Mouse (Mus musculus) embryonic facial prominence, embryonic 13.5 days (tissue): ENCODE measurements around the gene Crtac1. TPM values are rescaled to one million over a fixed set of nuclear protein-coding genes. Genes with fewer than 3 reads are reported as not detected.

Source experiments
- ATAC-seq: fragments of 200-750 bp; cut with Nextera tagmentation; 2 replicates; pipeline ENCODE4 v1.8.0; 2017; ENCODE audit warnings: low read depth; ENCODE audit not compliant: insufficient number of reproducible peaks, insufficient read depth, low FRiP score, low TSS enrichment
- H3K27ac ChIP-seq: fragments of 300-500 bp; sonication (generic); 2 replicates; pipeline ENCODE4 v1.5.1; 2015; ENCODE audit warnings: moderate library complexity, mild to moderate bottlenecking, inconsistent platforms
- H3K27me3 ChIP-seq: fragments of 300-500 bp; sonication (generic); 2 replicates; pipeline ENCODE4 v1.6.1; 2015; ENCODE audit warnings: mild to moderate bottlenecking, inconsistent platforms
- H3K36me3 ChIP-seq: fragments of 300-500 bp; sonication (generic); 2 replicates; pipeline ENCODE4 v1.6.1; 2015; ENCODE audit warnings: mild to moderate bottlenecking, inconsistent platforms
- H3K4me1 ChIP-seq: fragments of 300-500 bp; sonication (generic); 2 replicates; pipeline ENCODE4 v1.6.1; 2015; ENCODE audit warnings: inconsistent platforms
- H3K4me2 ChIP-seq: fragments of 300-500 bp; sonication (generic); 2 replicates; pipeline ENCODE4 v1.6.1; 2015; ENCODE audit warnings: moderate library complexity, mild to moderate bottlenecking, inconsistent platforms
- H3K4me3 ChIP-seq: fragments of 300-500 bp; sonication (generic); 2 replicates; pipeline ENCODE4 v1.5.1; 2015; ENCODE audit warnings: mild to moderate bottlenecking, inconsistent platforms
- H3K9ac ChIP-seq: fragments of 300-500 bp; sonication (generic); 2 replicates; pipeline ENCODE4 v1.6.1; 2015; ENCODE audit warnings: mild to moderate bottlenecking, inconsistent platforms
- H3K9me3 ChIP-seq: fragments of 300-500 bp; sonication (generic); 2 replicates; pipeline ENCODE4 v1.6.1; 2016; ENCODE audit warnings: inconsistent platforms
- WGBS: fragments of 180-500 bp; shearing (Covaris S2); methylation state at CpG from one replicate; pipeline ENCODE4 v1.1.7; 2015; ENCODE audit warnings: mixed read lengths; 5-methylcytosine and 5-hydroxymethylcytosine counted together
- polyA plus RNA-seq: library from polyadenylated mRNA; unstranded; fragments of >200 nt; fragmentation: Nextera tagmentation; extraction: Ambion mirVana; gene quantifications from 2 replicates; pipeline ENCODE4 v1.2.1, GENCODE M21; 2015

Crtac1 gene
- polyA plus RNA-seq, 1 experiment from 2014 or later: 9.9 TPM

DNA sequence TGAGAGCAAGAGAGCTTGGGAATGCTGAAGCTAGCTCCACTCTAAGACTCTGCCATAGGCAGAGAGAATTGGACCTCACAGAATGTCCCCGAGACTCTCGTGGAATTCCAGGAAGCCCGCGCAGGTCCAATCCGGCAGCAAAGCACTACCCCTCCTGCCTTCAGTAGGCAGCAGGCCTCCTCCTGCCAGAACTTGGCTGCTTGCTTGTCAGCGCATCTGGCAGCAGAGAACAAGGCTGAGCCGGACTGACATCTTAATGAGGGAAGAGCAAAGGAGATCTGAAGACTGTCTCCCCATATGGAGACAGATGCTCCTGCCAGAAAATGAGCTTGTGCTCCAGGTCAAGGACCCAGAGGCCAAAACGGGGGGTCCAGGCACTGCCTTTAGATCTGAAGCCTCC is 16.5 kb downstream of the Crtac1 start:
- no peaks in the 10 kb centered on the region for H3K4me1 ChIP-seq
- 75% methylated on average over 8 of the region's 8 CpGs for WGBS
- no peak overlapping the region for H3K27ac ChIP-seq
- H3K4me3 ChIP-seq: no peak overlapping the region
- H3K36me3 ChIP-seq: no peaks in the 10 kb centered on the region
- no peak overlapping the region for H3K9ac ChIP-seq
- no peak for ATAC-seq
- H3K4me2 ChIP-seq: no peak overlapping the region
- H3K27me3 ChIP-seq: peaks cover 14% of the 10 kb centered on the region
- no peaks in the 10 kb centered on the region for H3K9me3 ChIP-seq

DNA sequence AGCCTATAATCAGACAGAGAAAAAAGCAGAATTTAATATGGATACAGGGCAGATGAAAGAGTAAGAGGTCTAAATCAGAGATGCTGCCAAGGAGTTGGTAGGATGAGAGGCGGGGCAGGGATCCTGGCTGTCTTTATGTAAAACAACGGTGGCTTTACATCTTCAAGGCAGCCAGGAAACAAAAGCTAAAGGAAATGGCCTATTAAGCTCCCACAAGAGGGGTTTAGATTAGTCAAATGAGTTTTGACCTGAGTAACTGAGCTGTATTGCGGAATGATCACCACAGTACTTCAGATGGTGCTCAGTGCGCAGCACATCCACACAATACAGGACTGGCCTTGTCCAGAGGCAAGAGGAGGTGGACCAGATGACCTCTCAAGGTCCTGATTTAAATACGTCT is 21.7 kb downstream of the Crtac1 start:
- H3K9ac ChIP-seq: no peak overlapping the region
- H3K36me3 ChIP-seq: no peaks in the 10 kb centered on the region
- ATAC-seq: no peak
- 29% methylated on average over 5 of the region's 5 CpGs for WGBS
- H3K27ac ChIP-seq: no peak overlapping the region
- H3K9me3 ChIP-seq: no peaks in the 10 kb centered on the region
- no peak overlapping the region for H3K4me3 ChIP-seq
- peaks cover 7% of the 10 kb centered on the region for H3K4me1 ChIP-seq
- peaks cover 37% of the 10 kb centered on the region for H3K27me3 ChIP-seq
- H3K4me2 ChIP-seq: no peak overlapping the region

DNA sequence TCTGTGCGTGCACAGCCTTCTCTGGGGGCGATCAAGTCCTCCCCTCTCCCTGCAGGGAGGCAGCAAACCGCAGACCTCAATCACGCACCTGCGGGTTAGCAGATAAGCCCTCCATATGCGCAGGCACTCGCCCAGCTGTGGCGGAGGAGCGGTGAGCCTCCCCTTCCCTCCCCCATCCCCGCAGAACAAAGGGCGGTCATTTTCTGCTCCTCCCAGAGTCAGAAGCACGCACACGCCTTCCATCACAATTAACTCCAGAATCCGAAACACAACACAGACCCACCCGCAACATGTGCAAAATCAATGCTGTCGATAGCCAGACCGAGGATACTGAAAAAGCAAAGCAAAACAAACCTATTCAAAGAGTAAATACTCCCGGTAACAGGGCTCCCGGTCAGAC is 22.4 kb downstream of the Crtac1 start:
- 3% methylated on average over 19 of the region's 19 CpGs for WGBS
- Histone ChIP-seq H3K9me3 (no peaks in the 10 kb centered on the region), H3K9ac (no peak overlapping the region), H3K36me3 (no peaks in the 10 kb centered on the region), H3K4me2 (peak overlapping the region; percentile 44), H3K4me1 (peaks cover 7% of the 10 kb centered on the region), H3K27me3 (peaks cover 37% of the 10 kb centered on the region), H3K4me3 (no peak overlapping the region), H3K27ac (no peak overlapping the region)
- no peak for ATAC-seq

DNA sequence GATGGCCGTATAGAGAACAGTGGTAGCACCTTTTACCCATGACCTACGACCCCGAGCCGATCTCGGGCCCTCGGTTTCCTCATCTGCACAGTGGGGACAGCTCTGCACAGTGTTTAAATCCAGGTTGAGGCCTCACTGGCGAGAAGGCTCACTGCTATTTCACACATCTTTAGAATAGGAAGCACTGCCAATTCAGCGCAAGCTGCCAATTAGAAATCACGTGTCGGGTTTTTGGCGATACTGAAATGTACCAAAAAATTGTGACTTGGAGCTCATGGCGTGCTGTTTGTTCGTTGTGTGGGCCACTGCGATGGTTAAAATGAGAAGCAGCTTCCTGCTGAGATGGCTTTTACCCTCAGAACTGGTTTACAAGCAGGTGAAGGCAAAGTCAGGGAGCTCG is 27.2 kb downstream of the Crtac1 start:
- Histone ChIP-seq H3K4me2 (no peak overlapping the region), H3K27me3 (peaks cover 16% of the 10 kb centered on the region), H3K9ac (no peak overlapping the region), H3K4me1 (peaks cover 6% of the 10 kb centered on the region), H3K4me3 (no peak overlapping the region), H3K36me3 (no peaks in the 10 kb centered on the region), H3K27ac (no peak overlapping the region), H3K9me3 (no peaks in the 10 kb centered on the region)
- no peak for ATAC-seq
- 86% methylated on average over 15 of the region's 15 CpGs for WGBS

DNA sequence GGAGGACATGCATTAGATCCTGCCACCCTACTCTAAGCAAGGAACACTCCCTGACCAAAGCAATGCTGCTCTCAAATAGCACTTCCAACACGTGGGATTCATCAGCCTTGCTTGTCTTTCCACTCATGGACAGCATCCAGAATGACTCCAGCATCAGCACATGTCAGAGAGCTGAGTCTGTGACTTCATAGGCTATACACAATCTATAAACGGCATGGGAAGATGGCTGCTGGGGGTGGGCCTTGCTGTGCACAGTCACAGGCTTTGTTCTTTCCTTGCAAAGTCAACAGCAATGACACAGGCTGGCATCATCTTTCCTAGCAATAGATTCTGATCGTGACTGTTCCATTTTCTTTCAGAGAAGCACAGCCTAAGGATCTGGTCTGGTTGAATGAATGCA is 31.6 kb downstream of the Crtac1 start:
- Histone ChIP-seq H3K4me2 (no peak overlapping the region), H3K9ac (no peak overlapping the region), H3K27me3 (no peaks in the 10 kb centered on the region), H3K4me3 (no peak overlapping the region), H3K9me3 (no peaks in the 10 kb centered on the region), H3K4me1 (no peaks in the 10 kb centered on the region), H3K27ac (no peak overlapping the region), H3K36me3 (no peaks in the 10 kb centered on the region)
- ATAC-seq: no peak
- 57% methylated on average over 3 of the region's 3 CpGs for WGBS

DNA sequence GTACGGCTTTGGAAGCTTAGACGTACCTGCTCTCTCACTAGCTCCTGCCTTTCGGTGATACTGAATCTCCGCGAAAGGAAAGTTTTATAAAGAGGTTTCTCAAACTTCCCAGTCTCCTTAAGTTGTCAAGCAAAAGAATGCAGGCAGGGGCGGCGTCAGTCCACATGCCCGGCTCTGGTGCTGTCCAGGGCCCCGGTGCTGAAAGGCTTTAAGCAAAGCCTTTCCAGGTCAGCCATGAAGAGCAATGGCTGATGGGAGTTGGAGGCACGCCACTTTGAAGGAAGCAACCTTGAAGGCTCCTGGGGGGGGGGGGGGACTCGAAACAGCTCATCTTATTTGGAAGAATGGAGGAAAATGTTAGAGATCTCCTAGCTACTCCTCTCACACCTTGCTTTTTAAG is 34.3 kb downstream of the Crtac1 start:
- H3K4me2 ChIP-seq: no peak overlapping the region
- no peaks in the 10 kb centered on the region for H3K4me1 ChIP-seq
- no peak overlapping the region for H3K27ac ChIP-seq
- WGBS: 18% methylated on average over 11 of the region's 11 CpGs
- no peak overlapping the region for H3K9ac ChIP-seq
- no peaks in the 10 kb centered on the region for H3K36me3 ChIP-seq
- no peaks in the 10 kb centered on the region for H3K27me3 ChIP-seq
- no peaks in the 10 kb centered on the region for H3K9me3 ChIP-seq
- no peak overlapping the region for H3K4me3 ChIP-seq
- no peak for ATAC-seq

DNA sequence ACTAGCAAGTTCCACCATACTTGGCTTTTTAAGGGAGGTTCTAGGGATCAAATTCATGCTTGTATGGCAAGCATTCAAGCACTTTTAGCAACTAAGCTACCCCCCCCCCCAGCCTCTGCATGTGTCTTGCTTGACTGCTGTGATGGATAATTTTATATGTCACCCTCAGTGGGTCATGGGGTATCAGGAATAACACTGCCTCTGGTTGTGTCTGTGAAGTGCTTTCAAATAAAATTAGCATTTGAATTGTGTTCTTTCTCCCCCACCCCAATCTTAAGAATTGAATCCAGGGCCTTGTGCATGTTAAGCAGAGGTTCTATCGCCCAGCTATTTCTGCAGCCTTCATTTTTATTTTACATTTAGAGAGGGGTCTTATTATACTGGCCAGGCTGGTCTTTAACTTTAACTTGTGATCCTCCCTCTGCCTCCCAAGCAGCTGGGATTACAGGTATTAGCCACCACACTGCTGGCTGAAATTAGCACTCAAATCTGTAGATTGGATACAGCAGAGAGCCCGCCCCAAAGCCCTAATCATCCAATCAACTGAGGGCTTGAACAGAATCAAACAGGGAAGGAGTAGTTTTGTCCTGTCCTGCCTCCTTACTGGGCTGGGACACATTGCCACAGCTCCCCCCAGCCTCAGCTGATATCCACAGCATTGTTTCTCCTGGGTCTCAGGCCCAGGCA is 36.6 kb downstream of the Crtac1 start:
- Histone ChIP-seq H3K27ac (no peak overlapping the region), H3K9me3 (no peaks in the 10 kb centered on the region)
- WGBS: 60% methylated on average over 2 of the region's 2 CpGs

DNA sequence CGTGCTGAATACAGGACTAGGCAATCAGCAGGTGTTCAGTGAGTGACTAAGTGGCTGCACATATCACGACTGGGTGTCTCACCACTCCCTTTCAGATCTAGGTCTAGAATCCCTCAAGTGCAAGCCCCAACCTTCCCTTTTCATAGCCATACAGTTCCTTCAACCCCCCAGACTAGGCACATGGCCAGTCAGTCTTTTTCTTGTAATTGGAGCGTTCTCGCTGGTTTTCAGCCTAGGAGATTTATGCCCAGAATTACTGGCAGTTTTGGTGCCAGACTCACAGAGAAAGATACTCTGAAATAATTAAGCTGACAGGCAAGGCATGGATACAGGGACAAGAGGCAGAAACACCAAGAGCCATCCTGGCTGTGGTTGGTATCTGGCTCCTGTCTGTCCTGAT is 37.7 kb downstream of the Crtac1 start:
- H3K9me3 ChIP-seq: no peaks in the 10 kb centered on the region
- no peaks in the 10 kb centered on the region for H3K4me1 ChIP-seq
- H3K27ac ChIP-seq: no peak overlapping the region
- H3K27me3 ChIP-seq: no peaks in the 10 kb centered on the region
- H3K4me3 ChIP-seq: no peak overlapping the region
- no peak overlapping the region for H3K9ac ChIP-seq
- H3K36me3 ChIP-seq: no peaks in the 10 kb centered on the region
- no peak overlapping the region for H3K4me2 ChIP-seq
- 85% methylated on average over 4 of the region's 4 CpGs for WGBS
- ATAC-seq: no peak

More for the DNA sequence above, 36.6 kb downstream of the Crtac1 start:
- no peak for ATAC-seq
- H3K9ac ChIP-seq: no peak overlapping the region
- H3K36me3 ChIP-seq: no peaks in the 10 kb centered on the region
- H3K27me3 ChIP-seq: no peaks in the 10 kb centered on the region
- no peaks in the 10 kb centered on the region for H3K4me1 ChIP-seq
- no peak overlapping the region for H3K4me3 ChIP-seq
- H3K4me2 ChIP-seq: no peak overlapping the region

DNA sequence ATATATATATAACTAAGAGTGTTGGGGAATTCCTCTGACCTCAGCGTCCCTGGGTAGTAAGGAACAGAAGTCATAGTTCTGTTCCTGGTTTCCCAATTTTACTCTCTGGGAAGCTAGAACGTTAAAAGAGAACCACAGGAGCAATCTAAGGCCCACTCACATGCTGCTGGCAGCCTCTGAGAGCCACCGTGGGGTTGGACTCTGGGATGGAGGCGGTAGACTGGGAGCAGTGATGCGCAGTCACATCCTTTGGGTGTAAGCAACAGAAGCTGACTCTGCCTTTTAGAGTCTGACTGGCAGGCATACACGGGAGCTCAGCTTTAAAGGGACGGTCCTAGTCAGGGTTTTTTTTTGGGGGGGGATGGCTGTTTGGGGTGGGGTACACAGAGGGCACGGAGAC is 39.5 kb downstream of the Crtac1 start:
- no peak overlapping the region for H3K4me3 ChIP-seq
- no peaks in the 10 kb centered on the region for H3K4me1 ChIP-seq
- H3K36me3 ChIP-seq: no peaks in the 10 kb centered on the region
- no peaks in the 10 kb centered on the region for H3K9me3 ChIP-seq
- ATAC-seq: no peak
- no peak overlapping the region for H3K4me2 ChIP-seq
- no peaks in the 10 kb centered on the region for H3K27me3 ChIP-seq
- H3K27ac ChIP-seq: no peak overlapping the region
- no peak overlapping the region for H3K9ac ChIP-seq
- 75% methylated on average over 8 of the region's 8 CpGs for WGBS

DNA sequence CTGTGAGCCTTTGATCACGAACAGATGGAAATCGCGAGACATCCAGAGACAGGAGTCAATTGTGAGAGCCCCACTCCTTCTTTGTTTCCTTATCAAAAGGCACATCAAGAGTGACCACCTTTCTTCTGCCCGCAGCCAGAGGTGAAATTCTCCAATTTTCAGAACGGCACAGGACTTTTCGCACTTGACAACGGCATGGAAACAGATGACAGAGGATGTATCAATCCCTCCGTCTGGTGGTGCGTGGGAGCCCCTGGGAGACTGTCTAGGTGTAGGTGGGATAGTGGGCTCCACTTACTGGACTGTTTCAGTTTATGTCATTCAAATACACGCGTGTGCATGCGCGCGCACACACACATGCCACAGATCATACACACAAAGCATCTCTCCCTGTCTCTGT is 42.0 kb downstream of the Crtac1 start:
- H3K36me3 ChIP-seq: no peaks in the 10 kb centered on the region
- no peak overlapping the region for H3K4me3 ChIP-seq
- no peak overlapping the region for H3K4me2 ChIP-seq
- no peaks in the 10 kb centered on the region for H3K9me3 ChIP-seq
- H3K27ac ChIP-seq: no peak overlapping the region
- no peak overlapping the region for H3K9ac ChIP-seq
- peaks cover 16% of the 10 kb centered on the region for H3K27me3 ChIP-seq
- ATAC-seq: no peak
- no peaks in the 10 kb centered on the region for H3K4me1 ChIP-seq
- WGBS: 87% methylated on average over 14 of the region's 14 CpGs

DNA sequence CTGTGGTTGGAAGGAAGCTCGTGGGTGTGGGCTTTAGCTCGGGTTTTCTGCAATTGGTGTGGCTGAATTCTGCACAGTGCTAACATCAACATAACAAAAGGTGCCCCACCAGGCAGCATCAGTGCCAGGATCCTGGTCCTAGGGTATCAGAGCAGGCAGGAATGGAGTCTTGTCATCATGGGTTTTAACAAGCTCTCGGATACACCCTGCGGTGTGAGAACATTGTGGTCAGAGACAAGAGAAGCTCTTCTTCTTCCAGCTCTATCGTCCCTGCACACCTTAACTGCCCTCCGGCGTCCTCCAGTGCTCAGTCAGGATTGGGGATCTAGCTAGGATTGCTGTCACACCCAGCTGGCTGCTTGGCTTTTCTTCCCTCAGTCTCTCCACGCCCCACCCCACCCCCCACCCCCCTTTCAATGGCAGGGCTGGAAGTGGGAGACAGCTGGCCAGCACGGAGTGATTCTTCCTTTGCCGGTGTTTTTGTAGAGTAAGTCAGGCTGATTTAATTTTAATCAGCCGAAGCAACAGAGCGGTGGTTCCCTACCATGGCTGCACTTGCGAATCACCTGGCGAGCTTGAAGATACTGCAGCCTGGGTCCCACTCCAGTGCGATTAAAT is 46.5 kb downstream of the Crtac1 start:
- H3K4me3 ChIP-seq: no peak overlapping the region
- peaks cover 57% of the 10 kb centered on the region for H3K27me3 ChIP-seq
- H3K4me2 ChIP-seq: no peak overlapping the region
- peaks cover 10% of the 10 kb centered on the region for H3K4me1 ChIP-seq
- H3K9ac ChIP-seq: no peak overlapping the region
- WGBS: 13% methylated on average over 15 of the region's 15 CpGs
- H3K36me3 ChIP-seq: no peaks in the 10 kb centered on the region
- no peaks in the 10 kb centered on the region for H3K9me3 ChIP-seq
- H3K27ac ChIP-seq: no peak overlapping the region
- no peak for ATAC-seq

DNA sequence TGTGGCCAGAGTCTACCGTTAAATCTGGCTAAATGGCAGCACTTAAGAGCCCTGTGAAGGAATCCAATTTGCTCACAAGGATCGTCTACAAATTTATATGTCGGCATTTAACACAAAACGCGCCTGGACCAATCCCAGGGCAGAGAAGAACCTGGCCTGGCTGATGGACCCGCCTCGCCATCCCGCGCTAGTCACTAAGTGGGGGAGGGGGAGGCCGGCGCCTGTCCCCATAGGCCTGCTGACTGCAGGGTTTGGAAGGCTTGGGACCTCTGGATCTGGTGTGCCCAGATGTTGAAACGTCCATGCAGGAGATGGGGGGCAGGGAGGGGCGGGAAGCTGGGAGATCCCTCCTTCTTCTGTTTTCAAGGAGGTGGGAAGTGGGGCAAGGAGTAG is 50.6 kb downstream of the Crtac1 start:
- H3K4me2 ChIP-seq: peak overlapping the region; percentile 59
- H3K9ac ChIP-seq: peak overlapping the region; percentile 53
- peaks cover 66% of the 10 kb centered on the region for H3K27me3 ChIP-seq
- no peak for ATAC-seq
- H3K4me3 ChIP-seq: peak overlapping the region; percentile 32
- no peaks in the 10 kb centered on the region for H3K36me3 ChIP-seq
- no peak overlapping the region for H3K27ac ChIP-seq
- no peaks in the 10 kb centered on the region for H3K9me3 ChIP-seq
- 2% methylated on average over 13 of the region's 13 CpGs for WGBS
- H3K4me1 ChIP-seq: peaks cover 13% of the 10 kb centered on the region
